Mouse (Mus musculus): Measurements from ENCODE around the gene Ssu72. TPM values are rescaled to one million over a fixed set of nuclear protein-coding genes. Genes with fewer than 3 reads are reported as not detected.
"Not testable (repeated sequence)": the region's sequence is repeated elsewhere in the genome, so short reads cannot be mapped to it uniquely, and the experiment has no call there.

Gene Ssu72
- 10 to 100 TPM; 90.9 to 92.8 TPM for total RNA-seq (2021)
- long read RNA-seq, experiment 1, transcript Ssu72-201 (5 exons, 1,472 nt): major isoform, 62 of 74 reads
- long read RNA-seq, experiment 1, partial matches to known transcripts: 0 of 74 reads
- long read RNA-seq, experiment 1, other reads (novel, unspliced or antisense): 6 of 74 reads
- long read RNA-seq, experiment 2, transcript Ssu72-201 (5 exons, 1,472 nt): major isoform, 82 of 107 reads
- long read RNA-seq, experiment 2, partial matches to known transcripts: 14 of 107 reads
- long read RNA-seq, experiment 2, other reads (novel, unspliced or antisense): 4 of 107 reads

- H3K27ac ChIP-seq: peak within 1 kb of the TSS; percentile 97
- DNase-seq (ENCODE audit: low spot score in 2 of 2): peak; percentile 93 to 96
- no peak for TF ChIP-seq CTCF (conservative IDR thresholded peaks at IDR 0.05)
- H3K4me3 ChIP-seq: peak within 1 kb of the TSS; percentile 98
Measured at GRCm38 (mm10) chr4:155704721-155705591, at the start of gene Ssu72. Gene Ssu72 (plus strand): TSS chr4:155704800.

GRCm38 (mm10) chr4:155656214-155656751 lies 48.3 kb upstream of the Ssu72 start:
- DNase-seq (ENCODE audit: low spot score in 2 of 2): no peak
- H3K4me3 ChIP-seq: no peak overlapping the region
- H3K27ac ChIP-seq: no peak overlapping the region
- TF ChIP-seq CTCF (conservative IDR thresholded peaks at IDR 0.05): no peak

- no peak overlapping the region for H3K27ac ChIP-seq
- TF ChIP-seq CTCF (conservative IDR thresholded peaks at IDR 0.05): no peak
- DNase-seq (ENCODE audit: low spot score in 2 of 2): no peak
- no peak overlapping the region for H3K4me3 ChIP-seq
Measured at GRCm38 (mm10) chr4:155658961-155659360, 45.6 kb upstream of the Ssu72 start.

GRCm38 (mm10) chr4:155660641-155661040 lies 44.0 kb upstream of the Ssu72 start:
- H3K27ac ChIP-seq: no peak overlapping the region
- no peak overlapping the region for H3K4me3 ChIP-seq
- no peak for TF ChIP-seq CTCF (conservative IDR thresholded peaks at IDR 0.05)
- DNase-seq (ENCODE audit: low spot score in 2 of 2): no peak

- no peak for DNase-seq (ENCODE audit: low spot score in 2 of 2)
- Histone ChIP-seq H3K27ac (0 out of 2 replicates have a peak overlapping the region, but pooled peaks have one; percentile 23), H3K4me3 (no peak overlapping the region)
- TF ChIP-seq CTCF (conservative IDR thresholded peaks at IDR 0.05): no peak
Measured at GRCm38 (mm10) chr4:155666903-155667302, 37.7 kb upstream of the Ssu72 start.

- TF ChIP-seq CTCF (conservative IDR thresholded peaks at IDR 0.05): 0 out of 2 replicates have a peak, but pooled peaks have one; percentile 5
- DNase-seq (ENCODE audit: low spot score in 2 of 2): peak; percentile 97
- H3K27ac ChIP-seq: peak within 1 kb of the TSS; percentile 97
- H3K4me3 ChIP-seq: peak within 1 kb of the TSS; percentile 66
Measured at GRCm38 (mm10) chr4:155668689-155669597, 35.7 kb upstream of the Ssu72 start, which contains the start of gene Mib2. Gene Mib2 (minus strand): TSS chr4:155669198.

GRCm38 (mm10) chr4:155669598-155670075 lies 35.0 kb upstream of the Ssu72 start:
- TF ChIP-seq CTCF (conservative IDR thresholded peaks at IDR 0.05): no peak
- no peak for DNase-seq (ENCODE audit: low spot score in 2 of 2)
- Histone ChIP-seq H3K27ac (peak overlapping the region; percentile 97), H3K4me3 (peak overlapping the region; percentile 66)

GRCm38 (mm10) chr4:155670236-155670635 lies 34.4 kb upstream of the Ssu72 start:
- H3K27ac ChIP-seq; DNase-seq (ENCODE audit: low spot score in 2 of 2); H3K4me3 ChIP-seq: not testable (repeated sequence)

- TF ChIP-seq CTCF (conservative IDR thresholded peaks at IDR 0.05): no peak
- Histone ChIP-seq H3K4me3 (no peak overlapping the region), H3K27ac (no peak overlapping the region)
- DNase-seq (ENCODE audit: low spot score in 2 of 2): no peak
Measured at GRCm38 (mm10) chr4:155672082-155672481, 32.5 kb upstream of the Ssu72 start.

GRCm38 (mm10) chr4:155675991-155676390 lies 28.6 kb upstream of the Ssu72 start:
- DNase-seq (ENCODE audit: low spot score in 2 of 2): peak; percentile 52 to 61
- TF ChIP-seq CTCF (conservative IDR thresholded peaks at IDR 0.05): peak; percentile 83
- no peak overlapping the region for H3K27ac ChIP-seq
- no peak overlapping the region for H3K4me3 ChIP-seq

GRCm38 (mm10) chr4:155683670-155684277 lies 20.8 kb upstream of the Ssu72 start:
- DNase-seq (ENCODE audit: low spot score in 2 of 2); H3K27ac ChIP-seq; H3K4me3 ChIP-seq: not testable (repeated sequence)

GRCm38 (mm10) chr4:155687764-155688163 lies 16.8 kb upstream of the Ssu72 start:
- not testable (repeated sequence) for H3K4me3 ChIP-seq; DNase-seq (ENCODE audit: low spot score in 2 of 2); H3K27ac ChIP-seq

Data from layer of hippocampus, adult 2 months (tissue).